ENCODE assay signal across 15 mouse cellular contexts in genomic region chr4:111425170-111425569, GRCm38 (mm10). TPM values are rescaled to one million over a fixed set of nuclear protein-coding genes. Genes with fewer than 3 reads are reported as not detected.
DNase-seq lines count a peak whose midpoint lies in the region; ATAC-seq and TF ChIP-seq lines count a peak whose summit lies in the region.
"Had no signal": no experiment of that assay in that cellular context is flagged by ENCODE, and none has a peak within 500 bp of the region (broad histone marks: within the 10 kb centered on the region; RNA-seq: fewer than 3 reads in every experiment).

No protein-coding gene starts in this region.

- no peak overlapping the region for H3K9ac ChIP-seq in heart, embryonic 12.5 days
- H3K9ac ChIP-seq in liver, embryonic 11.5 days (ENCODE audit: low read depth, low read length) = no peak overlapping the region
- H3K9ac ChIP-seq in liver, postnatal 0 days (replicated peaks) = no peak overlapping the region
- H3K9ac ChIP-seq: liver, embryonic 15.5 days had no signal

- TF ChIP-seq EP300 in liver, postnatal 0 days (IDR thresholded peaks at IDR 0.05; ENCODE audit: low read depth) = no peak

- peaks cover 35% of the 10 kb centered on the region for H3K4me1 ChIP-seq in heart, embryonic 12.5 days (replicated peaks)
- H3K4me1 ChIP-seq in liver, embryonic 11.5 days (replicated peaks; ENCODE audit: control insufficient read depth, insufficient read depth, low read length) = no peaks in the 10 kb centered on the region
- no peaks in the 10 kb centered on the region for H3K4me1 ChIP-seq in liver, postnatal 0 days (ENCODE audit: insufficient read depth)
- H3K4me1 ChIP-seq: liver, embryonic 15.5 days; midbrain, embryonic 10.5 days had no signal

- H3K27me3 ChIP-seq in heart, embryonic 12.5 days (replicated peaks) = no peaks in the 10 kb centered on the region
- no peaks in the 10 kb centered on the region for H3K27me3 ChIP-seq in liver, embryonic 11.5 days (replicated peaks; ENCODE audit: control insufficient read depth, insufficient read depth, low read length)
- H3K27me3 ChIP-seq in liver, postnatal 0 days (ENCODE audit: insufficient read depth, low read length) = no peaks in the 10 kb centered on the region
- H3K27me3 ChIP-seq: liver, embryonic 15.5 days had no signal

- H3K4me3 ChIP-seq in heart, embryonic 12.5 days = no peak overlapping the region
- no peak overlapping the region for H3K4me3 ChIP-seq in liver, embryonic 11.5 days (ENCODE audit: low read depth, low read length)
- no peak overlapping the region for H3K4me3 ChIP-seq in liver, postnatal 0 days (ENCODE audit: low read depth, low read length)
- no peak overlapping the region for H3K4me3 ChIP-seq in gastrocnemius, adult 2 months
- H3K4me3 ChIP-seq: erythroblast, embryonic 14.5 days; liver, embryonic 15.5 days; midbrain, embryonic 10.5 days had no signal

- intact Hi-C loops in heart, postnatal 14 days (cut with DNase I) = no loop called here
- intact Hi-C loops in gastrocnemius, adult 2 months (cut with DNase I) = no loop called here

- no peak overlapping the region for H3K4me2 ChIP-seq in heart, embryonic 12.5 days
- no peak overlapping the region for H3K4me2 ChIP-seq in liver, embryonic 11.5 days
- H3K4me2 ChIP-seq in liver, postnatal 0 days (ENCODE audit: low read depth, low read length) = no peak overlapping the region
- H3K4me2 ChIP-seq: liver, embryonic 15.5 days had no signal

- TF ChIP-seq CTCF in liver, postnatal 0 days (IDR thresholded peaks at IDR 0.05; ENCODE audit: low read depth) = no peak
- no peak for TF ChIP-seq CTCF in gastrocnemius, adult 2 months (IDR thresholded peaks at IDR 0.05)

- no peak overlapping the region for H3K27ac ChIP-seq in heart, embryonic 12.5 days (ENCODE audit: poor library complexity, severe bottlenecking)
- no peak overlapping the region for H3K27ac ChIP-seq in liver, embryonic 11.5 days (ENCODE audit: low read depth, low read length)
- no peak overlapping the region for H3K27ac ChIP-seq in liver, postnatal 0 days (ENCODE audit: low read depth)
- H3K27ac ChIP-seq in gastrocnemius, adult 2 months = no peak overlapping the region
- H3K27ac ChIP-seq: liver, embryonic 15.5 days; midbrain, embryonic 10.5 days had no signal

- WGBS in heart, embryonic 12.5 days = 28% methylated on average over 6 of the region's 6 CpGs
- WGBS in liver, embryonic 11.5 days = 38% methylated on average over 6 of the region's 6 CpGs
- 45% methylated on average over 6 of the region's 6 CpGs for WGBS in liver, postnatal 0 days (ENCODE audit: insufficient replicate concordance)

- peak; percentile 80 for ATAC-seq in heart, embryonic 12.5 days (ENCODE audit: insufficient number of reproducible peaks, low FRiP score)
- peak; percentile 26; the same call in 1 of the 2 replicates for ATAC-seq in liver, embryonic 11.5 days (replicated peaks; ENCODE audit: low FRiP score)
- no peak for ATAC-seq in liver, postnatal 0 days

- no peaks in the 10 kb centered on the region for H3K9me3 ChIP-seq in heart, embryonic 12.5 days (replicated peaks)
- H3K9me3 ChIP-seq in liver, embryonic 11.5 days (ENCODE audit: control insufficient read depth, low read length) = no peaks in the 10 kb centered on the region
- H3K9me3 ChIP-seq in liver, postnatal 0 days (ENCODE audit: low read length) = no peaks in the 10 kb centered on the region
- H3K9me3 ChIP-seq: liver, embryonic 15.5 days; midbrain, embryonic 10.5 days had no signal

- no peak for DNase-seq in heart, postnatal 14 days
- DNase-seq in liver, embryonic 11.5 days (ENCODE audit: low spot score) = no peak
- no peak for DNase-seq in liver, postnatal 0 days
- peak; percentile 8 for DNase-seq in MN1 (ENCODE audit: low spot score)
- peak; percentile 15 for DNase-seq in heart, postnatal 4 days
- no peak for DNase-seq in right cerebral cortex, postnatal 10 days (ENCODE audit: low spot score in 2 of 2)
- DNase-seq in gastrocnemius, adult 2 months = no peak
- DNase-seq: cerebellum, adult 11-12 months; kidney, adult 18-20 months; right cerebral cortex, postnatal 4 days; thymus, postnatal 36 days had no signal

- no peaks in the 10 kb centered on the region for H3K36me3 ChIP-seq in heart, embryonic 12.5 days
- H3K36me3 ChIP-seq in liver, embryonic 11.5 days (ENCODE audit: control insufficient read depth, insufficient read depth, low read length) = no peaks in the 10 kb centered on the region
- H3K36me3 ChIP-seq in liver, postnatal 0 days (replicated peaks; ENCODE audit: insufficient read depth, low read length) = no peaks in the 10 kb centered on the region
- H3K36me3 ChIP-seq: liver, embryonic 15.5 days had no signal

RNA-seq across cellular contexts. Expression of gene Bend5, which starts 10.4 kb away (rescaled TPM):
- polyA plus RNA-seq in heart, embryonic 12.5 days (2016; fragmentation: Nextera tagmentation; extraction: Ambion mirVana) = 19.0 and 20.6 TPM in 2 replicates
- 1 to 10 TPM; 6.1 to 8.0 TPM for total RNA-seq in heart, postnatal 14 days (2021)
- 5.8 and 7.4 TPM in 2 replicates for polyA plus RNA-seq in liver, embryonic 11.5 days (2014; fragmentation: Nextera tagmentation; extraction: Ambion mirVana)
- polyA plus RNA-seq in liver, postnatal 0 days (2015; fragmentation: Nextera tagmentation; extraction: Ambion mirVana) = 1.2 and 1.4 TPM in 2 replicates
- total RNA-seq in heart, postnatal 4 days (2021) = 10 to 100 TPM; 10.0 to 13.1 TPM
- under 1 TPM; 0.15 to 0.33 TPM for total RNA-seq in gastrocnemius, adult 2 months (2021)
- polyA plus RNA-seq: erythroblast, embryonic 14.5 days had no signal

Comparison
In these comparisons a context has a peak if more than half of its experiments do, and no peak if none do; other contexts are left out.
1. DNase-seq: peak in MN1 (single experiment) and heart, postnatal 4 days (single experiment); none in heart, postnatal 14 days (0 of 2), liver, embryonic 11.5 days (single experiment), liver, postnatal 0 days (single experiment), right cerebral cortex, postnatal 10 days (0 of 2) and gastrocnemius, adult 2 months (single experiment).
2. RNA of gene Bend5, which starts 10.4 kb away (total RNA-seq): 10.0 to 13.1 TPM in heart, postnatal 4 days and 6.1 to 8.0 TPM in heart, postnatal 14 days; 0.15 to 0.33 TPM in gastrocnemius, adult 2 months; every median in the first group is over 4 times any median in the second.